In genomic region chr11:76588632-76589485, GRCm38 (mm10) we compare ENCODE assay signal across 17 mouse cellular contexts. TPM values are rescaled to one million over a fixed set of nuclear protein-coding genes. Genes with fewer than 3 reads are reported as not detected.
A peak's percentile ranks its signal among the peaks of the same experiment; 100 is the strongest.
DNase-seq lines count a peak whose midpoint lies in the region; ATAC-seq lines count a peak whose summit lies in the region.
"Had no signal": no experiment of that assay in that cellular context is flagged by ENCODE, and none has a peak within 500 bp of the region (broad histone marks: within the 10 kb centered on the region; RNA-seq: fewer than 3 reads in every experiment).

No protein-coding gene starts in this region.

- no peak overlapping the region for H3K4me3 ChIP-seq in kidney, embryonic 15.5 days (replicated peaks)
- H3K4me3 ChIP-seq in kidney, embryonic 14.5 days (ENCODE audit: low read length): no peak overlapping the region
- H3K4me3 ChIP-seq: erythroblast, embryonic 14.5 days; heart, embryonic 15.5 days; left cerebral cortex, adult 2 months; neural tube, embryonic 15.5 days had no signal

- no peaks in the 10 kb centered on the region for H3K27me3 ChIP-seq in kidney, embryonic 15.5 days
- no peaks in the 10 kb centered on the region for H3K27me3 ChIP-seq in kidney, embryonic 14.5 days (ENCODE audit: control insufficient read depth, insufficient read depth, low read length)
- H3K27me3 ChIP-seq: heart, embryonic 15.5 days; neural tube, embryonic 15.5 days had no signal

- no peak for ATAC-seq in kidney, embryonic 15.5 days (replicated peaks; ENCODE audit: low FRiP score)
- ATAC-seq in kidney, embryonic 14.5 days (ENCODE audit: low FRiP score, low TSS enrichment): no peak
- no peak for ATAC-seq in granulocyte monocyte progenitor cell, adult 5-6 weeks (replicated peaks; ENCODE audit: poor library complexity, severe bottlenecking)
- ATAC-seq: hindbrain, embryonic 16.5 days had no signal

- DNase-seq in 3T3-L1 (ENCODE audit: low read depth, low spot score): peak; percentile 29
- peak; percentile 60 for DNase-seq in R1 (ENCODE audit: low read depth, low spot score)
- peak; percentile 8 for DNase-seq in lung, postnatal 14 days
- DNase-seq in gastrocnemius, adult 18-20 months (ENCODE audit: low spot score): no peak
- no peak for DNase-seq in yolk sac, embryonic 10.5 days (ENCODE audit: low spot score)
- DNase-seq: adrenal gland, postnatal 10 days; cerebellum, adult 11 months; gastrocnemius, postnatal 36 days; kidney, postnatal 25 days had no signal

- no peaks in the 10 kb centered on the region for H3K9me3 ChIP-seq in kidney, embryonic 15.5 days (replicated peaks)
- H3K9me3 ChIP-seq in kidney, embryonic 14.5 days (ENCODE audit: control insufficient read depth, low read length): no peaks in the 10 kb centered on the region
- H3K9me3 ChIP-seq: heart, embryonic 15.5 days; neural tube, embryonic 15.5 days had no signal

- peaks cover 45% of the 10 kb centered on the region for H3K4me1 ChIP-seq in kidney, embryonic 15.5 days
- H3K4me1 ChIP-seq in kidney, embryonic 14.5 days (ENCODE audit: control insufficient read depth, insufficient read depth, low read length): peaks cover 21% of the 10 kb centered on the region

- peak overlapping the region; percentile 91 for H3K27ac ChIP-seq in kidney, embryonic 15.5 days
- H3K27ac ChIP-seq in kidney, embryonic 14.5 days (ENCODE audit: low read depth, low read length): no peak overlapping the region
- H3K27ac ChIP-seq: left cerebral cortex, adult 2 months; neural tube, embryonic 15.5 days had no signal

- no peak overlapping the region for H3K9ac ChIP-seq in kidney, embryonic 15.5 days
- H3K9ac ChIP-seq in kidney, embryonic 14.5 days (ENCODE audit: low read depth, low read length): no peak overlapping the region
- H3K9ac ChIP-seq: heart, embryonic 15.5 days; neural tube, embryonic 15.5 days had no signal

- 60% methylated on average over 10 of the region's 10 CpGs for whole genome bisulfite sequencing in kidney, embryonic 15.5 days
- WGBS in kidney, embryonic 14.5 days: 60% methylated on average over 10 of the region's 10 CpGs

- no peaks in the 10 kb centered on the region for H3K36me3 ChIP-seq in kidney, embryonic 15.5 days
- H3K36me3 ChIP-seq in kidney, embryonic 14.5 days (ENCODE audit: control insufficient read depth, insufficient read depth, low read length): no peaks in the 10 kb centered on the region
- H3K36me3 ChIP-seq: heart, embryonic 15.5 days; neural tube, embryonic 15.5 days had no signal

- H3K4me2 ChIP-seq in kidney, embryonic 15.5 days: no peak overlapping the region
- no peak overlapping the region for H3K4me2 ChIP-seq in kidney, embryonic 14.5 days (replicated peaks; ENCODE audit: low read depth, low read length)
- H3K4me2 ChIP-seq: heart, embryonic 15.5 days; neural tube, embryonic 15.5 days had no signal

RNA-seq across cellular contexts. Expression of gene Abr, which starts 33.3 kb away (rescaled TPM):
- 44.2 and 48.3 TPM in 2 replicates for polyA plus RNA-seq in kidney, embryonic 15.5 days (2015; fragmentation: Nextera tagmentation; extraction: Ambion mirVana)
- 31.8 and 57.7 TPM in 2 replicates for polyA plus RNA-seq in kidney, embryonic 14.5 days (2014; fragmentation: Nextera tagmentation; extraction: Ambion mirVana)
- 10 to 100 TPM in 1 of 2 experiments, 1 to 10 TPM in 1; 8.2 to 12.8 TPM for total RNA-seq in gastrocnemius, adult 18-20 months (2021)
- 39.3 and 53.0 TPM in 2 replicates for total RNA-seq in granulocyte monocyte progenitor cell, adult 5-6 weeks (2014; fragmentation: Nextera tagmentation)
- total RNA-seq in granulocyte monocyte progenitor cell, adult 5-6 weeks (2017): 48.2 and 54.3 TPM in 2 replicates

Comparison
In these comparisons a context has a peak if more than half of its experiments do, and no peak if none do; other contexts are left out.
1. DNase-seq: peak in 3T3-L1 (single experiment), R1 (single experiment) and lung, postnatal 14 days (single experiment); none in gastrocnemius, adult 18-20 months (single experiment) and yolk sac, embryonic 10.5 days (single experiment).